Mouse (Mus musculus): ENCODE measurements around the gene Hkdc1. TPM values are rescaled to one million over a fixed set of nuclear protein-coding genes. Genes with fewer than 3 reads are reported as not detected.

The Hkdc1 gene
- 0.10 and 0.14 TPM in 2 replicates for polyA plus RNA-seq (2012; rRNA removed; ENCODE audit: low replicate concordance)

DNA sequence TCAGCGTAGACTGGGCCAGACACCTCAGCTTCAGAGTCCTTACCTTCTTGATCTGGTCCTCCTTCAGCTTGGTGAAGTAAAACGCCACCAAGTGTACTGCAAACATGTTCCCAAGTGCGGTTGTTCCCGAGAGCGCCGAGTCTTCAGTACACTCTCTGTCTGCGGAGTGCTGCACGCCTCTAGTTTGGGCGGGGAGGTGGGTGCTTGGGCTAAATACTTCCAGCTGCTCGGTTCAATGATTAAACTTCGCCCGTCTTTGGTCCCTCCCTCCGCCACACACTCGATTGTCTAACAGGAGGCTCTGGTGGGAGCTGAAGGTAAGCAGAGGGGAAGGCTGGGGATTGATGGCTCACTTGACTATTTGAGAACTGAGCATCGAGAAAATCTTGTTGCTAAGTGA is at the start of gene Hkdc1:
Gene Hkdc1 (minus strand): TSS at position 237 of the 400 bp plus-strand sequence.

DNA sequence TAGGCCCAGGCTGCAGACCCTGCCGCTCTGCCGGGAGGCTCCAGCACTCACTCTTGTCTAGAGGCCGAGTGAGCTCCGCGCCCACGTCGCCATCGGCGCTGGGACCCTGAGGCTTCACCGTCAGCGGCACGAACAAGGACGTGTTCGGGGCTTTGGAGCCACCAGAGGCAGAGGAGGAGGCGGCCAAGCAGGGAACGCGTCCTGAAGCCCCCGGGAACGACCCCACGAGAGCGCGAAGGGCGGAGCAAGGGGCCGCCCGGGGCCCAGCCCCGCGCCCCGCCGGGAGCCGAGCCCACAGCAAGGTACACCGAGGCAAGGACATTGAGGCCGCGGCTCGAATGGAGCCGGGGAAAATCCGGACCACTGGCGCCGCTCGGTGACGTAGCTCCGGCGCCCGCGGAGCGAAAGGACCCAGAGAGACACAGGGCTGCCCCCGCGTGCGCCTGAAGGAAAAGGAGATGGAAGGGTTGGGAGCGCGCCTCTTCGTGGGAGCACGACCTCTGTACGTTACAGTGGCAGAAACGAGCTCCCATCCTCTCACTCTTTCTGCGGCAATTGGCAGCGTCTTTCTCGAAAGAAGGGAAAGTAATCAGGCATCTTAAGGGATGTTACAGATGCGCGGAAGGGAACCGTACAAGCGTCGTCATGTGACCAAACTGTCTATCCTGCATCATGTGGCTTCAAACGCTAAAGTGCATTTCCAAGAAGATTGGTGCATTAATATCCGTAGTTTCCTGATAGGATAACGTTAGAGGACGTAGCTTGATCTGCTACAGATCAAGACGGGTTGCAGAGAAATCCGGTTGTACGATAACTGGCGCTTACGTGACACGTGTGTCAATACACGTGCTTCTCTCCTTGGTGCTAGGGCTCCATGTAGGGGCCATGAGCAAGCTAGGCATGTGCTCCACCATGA is 27.3 kb upstream of the Hkdc1 start, which contains the start of the genes 4930507D05Rik and Supv3l1:
Gene 4930507D05Rik (plus strand): TSS at position 126 of the 916 bp plus-strand sequence.
Gene Supv3l1 (minus strand): TSS at position 375 of the 916 bp plus-strand sequence.

GRCm38 (mm10) chr10:62379808-62380207 is 42.5 kb downstream of the Hkdc1 start, which contains the start of gene Hk1:
Hk1 (minus strand) TSS chr10:62379908.

Other genes with a start within 250 kb of the Hkdc1 start
- gene Tspan15, start 191.2 kb downstream of the Hkdc1 start, polyA plus RNA-seq (2012; rRNA removed; ENCODE audit: low replicate concordance), result 52.3 and 86.1 TPM in 2 replicates
- 0.04 TPM in 1 of 2 replicates, not detected in the other for gene Tacr2, start 170.1 kb downstream of the Hkdc1 start, polyA plus RNA-seq (2012; rRNA removed; ENCODE audit: low replicate concordance)
- gene Hk1, start 42.6 kb downstream of the Hkdc1 start, polyA plus RNA-seq (2012; rRNA removed; ENCODE audit: low replicate concordance), result 17.7 and 40.6 TPM in 2 replicates
- gene 4930507D05Rik, start 27.0 kb upstream of the Hkdc1 start, polyA plus RNA-seq (2012; rRNA removed; ENCODE audit: low replicate concordance), result 0.06 and 0.24 TPM in 2 replicates
- 24.0 and 26.5 TPM in 2 replicates for gene Supv3l1, start 27.2 kb upstream of the Hkdc1 start, polyA plus RNA-seq (2012; rRNA removed; ENCODE audit: low replicate concordance)
- 17.2 and 18.9 TPM in 2 replicates for gene Vps26a, start 64.3 kb upstream of the Hkdc1 start, polyA plus RNA-seq (2012; rRNA removed; ENCODE audit: low replicate concordance)
- 45.6 and 126 TPM in 2 replicates for gene Srgn, start 105.0 kb upstream of the Hkdc1 start, polyA plus RNA-seq (2012; rRNA removed; ENCODE audit: low replicate concordance)
- 27.1 and 34.3 TPM in 2 replicates for gene Kif1bp, start 156.0 kb upstream of the Hkdc1 start, polyA plus RNA-seq (2012; rRNA removed; ENCODE audit: low replicate concordance)
- gene Ddx21, start 179.8 kb upstream of the Hkdc1 start, polyA plus RNA-seq (2012; rRNA removed; ENCODE audit: low replicate concordance), result 10.6 and 30.2 TPM in 2 replicates
- 12.6 and 17.1 TPM in 2 replicates for gene Ddx50, start 228.7 kb upstream of the Hkdc1 start, polyA plus RNA-seq (2012; rRNA removed; ENCODE audit: low replicate concordance)

Measured in subcutaneous adipose tissue, adult 2 months (tissue).